Comparison of ENCODE assay signal across 11 mouse cellular contexts in genomic region chr2:155862573-155863300, GRCm38 (mm10). TPM values are rescaled to one million over a fixed set of nuclear protein-coding genes. Genes with fewer than 3 reads are reported as not detected.
A peak's percentile ranks its signal among the peaks of the same experiment; 100 is the strongest.
DNase-seq lines count a peak whose midpoint lies in the region; ATAC-seq and TF ChIP-seq lines count a peak whose summit lies in the region.
"Had no signal": no experiment of that assay in that cellular context is flagged by ENCODE, and none has a peak within 500 bp of the region (broad histone marks: within the 10 kb centered on the region; RNA-seq: fewer than 3 reads in every experiment).

No protein-coding gene starts in this region.

- no peaks in the 10 kb centered on the region for H3K9me3 ChIP-seq in embryonic facial prominence, embryonic 12.5 days
- no peaks in the 10 kb centered on the region for H3K9me3 ChIP-seq in hindbrain, postnatal 0 days (ENCODE audit: low read length)
- no peaks in the 10 kb centered on the region for H3K9me3 ChIP-seq in midbrain, embryonic 15.5 days

- no peak overlapping the region for H3K27ac ChIP-seq in layer of hippocampus, adult 2 months
- H3K27ac ChIP-seq in embryonic facial prominence, embryonic 12.5 days, result 0 out of 2 replicates have a peak overlapping the region, but pooled peaks have one; percentile 12
- H3K27ac ChIP-seq in hindbrain, postnatal 0 days, result peak overlapping the region; percentile 51; the same call in 1 of the 2 replicates
- H3K27ac ChIP-seq in midbrain, embryonic 15.5 days, result peak overlapping the region; percentile 55; the same call in 1 of the 2 replicates
- H3K27ac ChIP-seq: macrophage had no signal

- 0 out of 2 replicates have a peak overlapping the region, but pooled peaks have one; percentile 9 for H3K4me2 ChIP-seq in embryonic facial prominence, embryonic 12.5 days (replicated peaks)
- H3K4me2 ChIP-seq in hindbrain, postnatal 0 days (ENCODE audit: low read depth, low read length), result peak overlapping the region; percentile 27; the same call in 1 of the 2 replicates
- peak overlapping the region; percentile 13; the same call in 1 of the 2 replicates for H3K4me2 ChIP-seq in midbrain, embryonic 15.5 days

- WGBS in embryonic facial prominence, embryonic 12.5 days, result 65% methylated on average over 13 of the region's 13 CpGs
- 57% methylated on average over 13 of the region's 13 CpGs for WGBS in hindbrain, postnatal 0 days
- 58% methylated on average over 13 of the region's 13 CpGs for WGBS in midbrain, embryonic 15.5 days

- ATAC-seq in embryonic facial prominence, embryonic 12.5 days (ENCODE audit: insufficient number of reproducible peaks, insufficient read depth, low FRiP score, low TSS enrichment), result no peak; the same call in 1 of the 2 replicates
- ATAC-seq in hindbrain, postnatal 0 days, result peak; percentile 93
- peak; percentile 93 for ATAC-seq in midbrain, embryonic 15.5 days (replicated peaks)
- no peak for ATAC-seq in activated CD4-positive, CD25-positive, alpha-beta regulatory T cell, adult 4 months

- H3K27me3 ChIP-seq in embryonic facial prominence, embryonic 12.5 days, result no peaks in the 10 kb centered on the region
- H3K27me3 ChIP-seq in hindbrain, postnatal 0 days (ENCODE audit: insufficient read depth, low read length), result no peaks in the 10 kb centered on the region
- no peaks in the 10 kb centered on the region for H3K27me3 ChIP-seq in midbrain, embryonic 15.5 days (replicated peaks)

- no peak overlapping the region for H3K9ac ChIP-seq in embryonic facial prominence, embryonic 12.5 days
- H3K9ac ChIP-seq in hindbrain, postnatal 0 days (replicated peaks; ENCODE audit: low read length), result no peak overlapping the region
- no peak overlapping the region for H3K9ac ChIP-seq in midbrain, embryonic 15.5 days

- H3K4me3 ChIP-seq in layer of hippocampus, adult 2 months, result peak overlapping the region; percentile 13; the same call in 1 of the 2 replicates
- no peak overlapping the region for H3K4me3 ChIP-seq in embryonic facial prominence, embryonic 12.5 days
- no peak overlapping the region for H3K4me3 ChIP-seq in hindbrain, postnatal 0 days (ENCODE audit: low read length)
- H3K4me3 ChIP-seq in midbrain, embryonic 15.5 days, result no peak overlapping the region

- peaks cover 5% of the 10 kb centered on the region; the same call in 1 of the 2 replicates for H3K4me1 ChIP-seq in embryonic facial prominence, embryonic 12.5 days
- no peaks in the 10 kb centered on the region for H3K4me1 ChIP-seq in hindbrain, postnatal 0 days (ENCODE audit: insufficient read depth, low read length)
- H3K4me1 ChIP-seq in midbrain, embryonic 15.5 days, result peaks cover 6% of the 10 kb centered on the region

- no peak for TF ChIP-seq CTCF in layer of hippocampus, adult 2 months (conservative IDR thresholded peaks at IDR 0.05)
- no peak for TF ChIP-seq CTCF in hindbrain, postnatal 0 days (IDR thresholded peaks at IDR 0.05; ENCODE audit: low read depth)

- H3K36me3 ChIP-seq in embryonic facial prominence, embryonic 12.5 days, result peaks cover 15% of the 10 kb centered on the region; the same call in 1 of the 2 replicates
- no peaks in the 10 kb centered on the region; the same call in 1 of the 2 replicates for H3K36me3 ChIP-seq in hindbrain, postnatal 0 days (ENCODE audit: insufficient read depth, low read length)
- no peaks in the 10 kb centered on the region for H3K36me3 ChIP-seq in midbrain, embryonic 15.5 days (replicated peaks)

- DNase-seq in layer of hippocampus, adult 2 months (ENCODE audit: low spot score in 2 of 2), result peak in 1 of 2 experiments; percentile 24
- no peak for DNase-seq in layer of hippocampus, adult 8-10 months (ENCODE audit: low spot score in 2 of 2)
- DNase-seq in hindbrain, postnatal 0 days (ENCODE audit: low spot score), result peak; percentile 79
- DNase-seq in heart, postnatal 4 days, result no peak
- DNase-seq in adrenal gland, adult 2 months, result no peak
- DNase-seq: cerebellum, adult 8-10 months had no signal

RNA-seq across cellular contexts. Expression of gene Fam83c, which starts 28.1 kb away (rescaled TPM):
- not detected for total RNA-seq in layer of hippocampus, adult 2 months (2021)
- not detected for total RNA-seq in layer of hippocampus, adult 8-10 months (2022)
- 0.36 and 0.38 TPM in 2 replicates for polyA plus RNA-seq in embryonic facial prominence, embryonic 12.5 days (2016; fragmentation: Nextera tagmentation; extraction: Ambion mirVana)
- not detected in 2 replicates for total RNA-seq in hindbrain, postnatal 0 days (2014; rRNA removed)
- 0.10 and 0.15 TPM in 2 replicates for polyA plus RNA-seq in hindbrain, postnatal 0 days (2015; fragmentation: Nextera tagmentation; extraction: Ambion mirVana)
- polyA plus RNA-seq in midbrain, embryonic 15.5 days (2015; fragmentation: Nextera tagmentation; extraction: Ambion mirVana), result 0.54 and 0.60 TPM in 2 replicates
- polyA plus RNA-seq in activated CD4-positive, CD25-positive, alpha-beta regulatory T cell, adult 4 months (2017; shearing (Covaris generic)), result not detected
- total RNA-seq in heart, postnatal 4 days (2021), result not detected
- total RNA-seq in adrenal gland, adult 2 months (2021), result under 1 TPM in 1 of 2 experiments, not detected in 1; 0.10 TPM
- polyA plus RNA-seq in adrenal gland, adult 2 months (2012; rRNA removed), result 0.03 and 0.04 TPM in 2 replicates
- total RNA-seq: heart, adult 8-10 months had no signal
- polyA plus RNA-seq: macrophage had no signal

RNA-seq across cellular contexts. Expression of gene Eif6, which starts 36.0 kb away (rescaled TPM):
- 10 to 100 TPM; 61.7 to 65.1 TPM for total RNA-seq in layer of hippocampus, adult 2 months (2021)
- 10 to 100 TPM; 53.8 to 72.8 (median 66.9) TPM for total RNA-seq in layer of hippocampus, adult 8-10 months (2022)
- polyA plus RNA-seq in embryonic facial prominence, embryonic 12.5 days (2016; fragmentation: Nextera tagmentation; extraction: Ambion mirVana), result 185 and 188 TPM in 2 replicates
- 105 and 110 TPM in 2 replicates for total RNA-seq in hindbrain, postnatal 0 days (2014; rRNA removed)
- polyA plus RNA-seq in hindbrain, postnatal 0 days (2015; fragmentation: Nextera tagmentation; extraction: Ambion mirVana), result 138 and 144 TPM in 2 replicates
- 140 and 156 TPM in 2 replicates for polyA plus RNA-seq in midbrain, embryonic 15.5 days (2015; fragmentation: Nextera tagmentation; extraction: Ambion mirVana)
- polyA plus RNA-seq in activated CD4-positive, CD25-positive, alpha-beta regulatory T cell, adult 4 months (2017; shearing (Covaris generic)), result 10 to 100 TPM; 73.4 to 81.2 TPM
- total RNA-seq in heart, postnatal 4 days (2021), result 10 to 100 TPM; 86.4 to 95.7 TPM
- total RNA-seq in adrenal gland, adult 2 months (2021), result 100 to 1,000 TPM; 145 to 164 TPM
- polyA plus RNA-seq in adrenal gland, adult 2 months (2012; rRNA removed), result 183 and 185 TPM in 2 replicates

RNA-seq across cellular contexts. Expression of gene BC029722, which starts 43.5 kb away (rescaled TPM):
- 10 to 100 TPM; 52.2 to 52.8 TPM for total RNA-seq in layer of hippocampus, adult 2 months (2021)
- 10 to 100 TPM; 54.2 to 56.6 (median 55.9) TPM for total RNA-seq in layer of hippocampus, adult 8-10 months (2022)
- 12.9 and 13.4 TPM in 2 replicates for polyA plus RNA-seq in embryonic facial prominence, embryonic 12.5 days (2016; fragmentation: Nextera tagmentation; extraction: Ambion mirVana)
- total RNA-seq in hindbrain, postnatal 0 days (2014; rRNA removed), result 31.9 and 35.4 TPM in 2 replicates
- 52.2 and 53.4 TPM in 2 replicates for polyA plus RNA-seq in hindbrain, postnatal 0 days (2015; fragmentation: Nextera tagmentation; extraction: Ambion mirVana)
- 39.5 and 40.2 TPM in 2 replicates for polyA plus RNA-seq in midbrain, embryonic 15.5 days (2015; fragmentation: Nextera tagmentation; extraction: Ambion mirVana)
- 10 to 100 TPM; 14.5 to 18.7 TPM for polyA plus RNA-seq in activated CD4-positive, CD25-positive, alpha-beta regulatory T cell, adult 4 months (2017; shearing (Covaris generic))
- 10 to 100 TPM; 11.0 to 11.5 TPM for total RNA-seq in heart, postnatal 4 days (2021)
- 100 to 1,000 TPM; 235 to 249 TPM for total RNA-seq in adrenal gland, adult 2 months (2021)
- polyA plus RNA-seq in adrenal gland, adult 2 months (2012; rRNA removed), result 733 and 890 TPM in 2 replicates

Comparison
In these comparisons a context has a peak if more than half of its experiments do, and no peak if none do; other contexts are left out.
1. ATAC-seq: peak in hindbrain, postnatal 0 days (single experiment) and midbrain, embryonic 15.5 days (single experiment); none in embryonic facial prominence, embryonic 12.5 days (single experiment) and activated CD4-positive, CD25-positive, alpha-beta regulatory T cell, adult 4 months (single experiment).
2. Peak in every context shown above with its lines, with median percentiles within 50 percentile points of each other: H3K4me2 ChIP-seq.